Mouse (Mus musculus) c-Kit-positive CD71-negative TER-119-negative erythroid progenitor cells, embryonic 14.5 days (primary cell): Measurements from ENCODE around the gene Msto1.
"Not testable (repeated sequence)": the region's sequence is repeated elsewhere in the genome, so short reads cannot be mapped to it uniquely, and the experiment has no call there.

Experiments used
- DNase-seq: peaks from one replicate; pipeline ENCODE4 v3.0.0-alpha.2; 2013; ENCODE audit warnings: low read depth

The Msto1 gene

DNA sequence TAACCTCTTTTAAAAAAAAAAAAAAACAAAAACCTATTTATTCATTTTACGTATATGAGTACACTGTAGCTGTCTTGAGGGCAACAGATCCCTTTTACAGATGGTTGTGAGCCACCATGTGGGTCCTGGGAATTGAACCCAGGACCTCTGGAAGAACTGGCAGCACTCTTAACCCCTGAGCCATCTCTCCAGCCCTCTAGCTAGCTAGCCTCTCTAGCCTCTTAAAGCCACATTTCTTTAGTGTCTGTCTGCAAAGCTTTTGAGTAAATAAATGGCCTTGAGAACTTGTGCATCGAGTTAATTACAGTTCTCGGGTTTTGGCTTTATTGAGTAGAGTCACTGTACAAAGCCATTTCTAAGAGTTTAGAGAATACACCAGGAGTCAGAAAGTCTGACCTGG is 9.0 kb downstream of the Msto1 start:
- DNase-seq: no peak

DNA sequence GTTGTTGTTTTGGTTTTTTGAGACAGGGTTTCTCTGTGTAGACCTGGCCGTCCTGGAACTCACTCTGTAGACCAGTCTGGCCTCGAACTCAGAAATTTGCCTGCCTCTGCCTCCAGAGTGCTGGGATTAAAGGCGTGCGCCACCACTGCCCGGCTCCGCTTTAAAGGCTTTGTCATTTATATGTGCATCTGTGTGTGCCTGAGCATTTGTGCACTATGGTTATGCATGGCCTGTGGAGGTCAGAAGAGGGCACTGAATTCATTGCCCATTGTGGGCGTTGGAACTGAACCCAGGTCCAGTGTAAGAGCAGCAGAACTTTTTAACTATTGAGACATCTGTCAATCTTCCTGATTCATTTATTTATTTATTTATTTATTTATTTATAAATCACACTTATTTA is 20.8 kb downstream of the Msto1 start:
- DNase-seq: not testable (repeated sequence)

DNA sequence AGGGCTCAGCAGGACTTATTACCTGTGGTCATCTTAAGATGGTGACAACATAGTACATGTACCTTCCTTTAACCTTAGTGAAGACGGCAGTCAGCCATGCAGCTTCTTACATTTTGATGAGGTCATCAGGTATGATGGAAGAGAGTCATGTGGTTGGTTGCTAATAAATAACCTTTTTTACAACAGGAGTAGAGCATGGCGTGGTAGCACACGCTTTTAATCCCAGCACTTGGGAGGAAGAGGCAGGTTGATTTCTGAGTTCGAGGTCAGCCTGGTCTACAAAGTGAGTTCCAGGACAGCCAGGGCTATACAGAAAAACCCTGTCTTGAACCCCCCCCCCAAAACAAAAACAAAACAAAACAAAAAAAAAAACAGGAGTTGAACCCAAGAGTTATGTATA is 31.3 kb downstream of the Msto1 start:
- DNase-seq: not testable (repeated sequence)

DNA sequence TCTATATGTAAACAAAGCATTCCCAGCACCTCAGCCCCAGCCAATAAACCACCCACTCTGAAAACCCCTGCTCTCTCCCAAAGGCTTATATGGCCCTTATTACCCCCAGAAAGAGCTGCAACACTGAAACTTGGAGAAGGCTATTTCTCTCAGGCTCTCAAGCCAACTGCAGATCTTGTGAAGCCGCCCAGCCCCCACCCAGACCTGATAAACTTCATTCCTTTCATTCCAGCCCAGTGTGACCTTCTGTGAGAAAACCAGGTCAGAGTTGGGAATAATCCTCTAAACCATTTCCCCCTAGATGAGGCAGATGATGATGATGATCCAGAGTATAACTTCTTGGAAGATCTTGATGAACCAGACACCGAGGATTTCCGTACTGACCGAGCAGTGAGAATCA is 45.4 kb downstream of the Msto1 start:
- not testable (repeated sequence) for DNase-seq

DNA sequence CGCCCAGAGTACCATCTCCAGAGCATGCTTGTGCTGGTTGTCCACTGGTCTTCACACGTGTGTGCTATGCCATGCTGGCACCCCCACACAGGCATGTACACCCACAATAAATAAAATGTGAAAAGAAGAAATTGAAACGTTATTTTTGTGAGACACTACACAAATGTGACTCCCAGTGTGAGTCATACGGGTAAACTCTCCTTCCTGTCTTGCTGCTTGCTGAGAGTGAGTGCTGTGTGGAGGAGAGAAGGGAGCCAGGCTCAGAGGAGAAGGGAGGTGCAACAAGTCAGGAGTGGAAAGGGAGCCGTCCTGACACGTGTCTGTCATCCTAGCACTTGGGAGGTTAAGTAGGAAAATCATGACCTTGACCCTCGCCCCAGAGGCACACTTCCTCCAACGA is 46.6 kb downstream of the Msto1 start:
- not testable (repeated sequence) for DNase-seq

DNA sequence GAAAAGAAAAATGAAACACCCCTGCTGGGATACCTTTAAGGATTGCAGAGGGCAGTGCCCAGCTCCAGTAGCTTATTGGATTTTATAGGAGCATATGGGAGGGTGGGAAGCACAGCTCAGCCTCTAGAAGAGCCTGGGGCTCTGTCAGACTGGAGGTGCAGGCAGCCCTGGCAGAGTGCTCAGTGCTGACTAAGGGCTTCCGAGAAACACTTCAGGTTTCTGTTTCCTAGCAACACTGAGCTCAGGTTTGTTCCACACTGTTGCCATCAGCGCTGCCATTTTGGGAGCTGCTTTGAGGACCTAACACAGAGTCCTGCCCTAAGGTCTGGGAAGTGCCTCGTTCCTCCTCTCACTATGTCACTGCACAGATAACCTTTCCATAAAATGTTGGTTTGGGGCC is 47.1 kb downstream of the Msto1 start:
- DNase-seq: not testable (repeated sequence)

DNA sequence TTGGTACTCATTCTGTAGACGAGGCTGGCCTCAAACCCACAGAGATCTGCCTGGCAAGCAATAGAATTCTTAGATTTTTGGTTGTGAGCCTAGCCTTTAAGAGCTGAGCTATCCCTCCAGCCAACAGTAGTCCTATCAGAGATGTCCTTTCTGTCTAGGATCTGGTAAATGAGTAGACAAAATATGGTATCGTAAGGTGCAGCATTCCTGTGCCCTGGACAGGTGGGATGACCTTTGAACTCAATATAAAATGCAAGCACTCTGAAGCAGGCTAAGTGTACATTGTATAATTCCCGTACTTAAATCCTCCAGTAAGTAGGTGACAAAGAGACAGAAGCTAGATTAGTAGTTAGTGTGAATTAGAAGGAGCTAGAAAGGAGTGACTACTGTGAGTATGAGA is 51.7 kb downstream of the Msto1 start:
- DNase-seq: no peak

DNA sequence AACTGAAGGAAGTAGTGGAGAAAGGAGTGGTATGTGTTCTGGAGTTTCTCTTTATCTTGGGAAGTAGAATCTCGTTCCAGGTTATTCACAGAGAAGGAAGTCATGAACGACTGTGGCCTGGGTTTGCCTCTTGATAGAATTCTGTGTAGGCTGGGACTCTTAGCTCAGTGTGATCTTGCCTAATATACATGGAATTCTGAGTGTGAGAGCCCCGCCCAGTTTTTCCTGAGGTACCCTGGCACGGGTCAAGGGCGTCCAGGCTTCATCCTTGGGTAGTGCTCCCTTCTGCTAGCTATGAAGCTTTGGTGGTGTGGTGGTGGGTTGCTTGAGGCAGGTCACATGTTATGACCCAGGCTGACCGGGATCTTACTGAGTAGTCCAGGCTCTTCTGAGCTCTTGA is 58.0 kb downstream of the Msto1 start:
- no peak for DNase-seq
